31 mouse cellular contexts compared by ENCODE assay signal in genomic region chr13:112551641-112552548, GRCm38 (mm10). TPM values are rescaled to one million over a fixed set of nuclear protein-coding genes. Genes with fewer than 3 reads are reported as not detected.
DNase-seq lines count a peak whose midpoint lies in the region; ATAC-seq and TF ChIP-seq lines count a peak whose summit lies in the region.
"Had no signal": no experiment of that assay in that cellular context is flagged by ENCODE, and none has a peak within 500 bp of the region (broad histone marks: within the 10 kb centered on the region; RNA-seq: fewer than 3 reads in every experiment).

No protein-coding gene starts in this region.

- WGBS in limb, embryonic 10.5 days: 77% methylated on average over 7 of the region's 7 CpGs

- DNase-seq in CD4-positive, CD25-positive, alpha-beta regulatory T cell, adult 2 months (ENCODE audit: low read depth, low spot score): peak; percentile 16
- DNase-seq in MEL (ENCODE audit: low read depth, low spot score): peak; percentile 83
- DNase-seq in urinary bladder, postnatal 4 days (ENCODE audit: low spot score in 2 of 2): no peak
- no peak for DNase-seq in limb, embryonic 10.5 days (ENCODE audit: low spot score)
- DNase-seq in urinary bladder, postnatal 14 days (ENCODE audit: low spot score): no peak
- DNase-seq: adrenal gland, adult 8-10 months; cerebellum, adult 18-20 months; cerebellum, postnatal 10 days; gastrocnemius, postnatal 10 days; heart, postnatal 10 days; kidney, adult 18-20 months; kidney, postnatal 36 days; left cerebral cortex, postnatal 4 days; lung, embryonic 14.5 days; lung, postnatal 14 days; right cerebral cortex, postnatal 4 days; thymus, adult 18-20 months; thymus, postnatal 36 days had no signal

- no peak for TF ChIP-seq CTCF in MEL (IDR thresholded peaks at IDR 0.05 in 2 of 3, conservative IDR thresholded peaks at IDR 0.05 in 1 of 3; ENCODE audit: control insufficient read depth in 1 of 3, insufficient read depth in 1 of 3, low read depth in 2 of 3, low read length in 3 of 3, poor library complexity in 1 of 3, severe bottlenecking in 1 of 3)

- no peaks in the 10 kb centered on the region for H3K9me3 ChIP-seq in MEL (replicated peaks; ENCODE audit: insufficient read depth, low read length)
- H3K9me3 ChIP-seq in limb, embryonic 10.5 days (replicated peaks): no peaks in the 10 kb centered on the region
- H3K9me3 ChIP-seq: forebrain, embryonic 13.5 days; heart, embryonic 13.5 days; hindbrain, embryonic 10.5 days; hindbrain, embryonic 15.5 days; limb, embryonic 15.5 days; midbrain, embryonic 12.5 days; neural tube, embryonic 15.5 days had no signal

- peaks cover 0 to 8% of the 10 kb centered on the region in 2 experiments; a peak in 2 of 4 replicates for H3K36me3 ChIP-seq in MEL (ENCODE audit: control insufficient read depth in 1 of 2, insufficient read depth in 2 of 2, low read length in 2 of 2)
- H3K36me3 ChIP-seq in limb, embryonic 10.5 days: no peaks in the 10 kb centered on the region
- H3K36me3 ChIP-seq: heart, embryonic 13.5 days; hindbrain, embryonic 10.5 days; hindbrain, embryonic 15.5 days; limb, embryonic 15.5 days; midbrain, embryonic 12.5 days; neural tube, embryonic 15.5 days had no signal

- H3K27ac ChIP-seq in MEL (ENCODE audit: control insufficient read depth, low read depth, low read length): peak overlapping the region; percentile 81
- no peak overlapping the region for H3K27ac ChIP-seq in limb, embryonic 10.5 days
- H3K27ac ChIP-seq: forebrain, embryonic 13.5 days; heart, embryonic 13.5 days; hindbrain, embryonic 10.5 days; hindbrain, embryonic 15.5 days; limb, embryonic 15.5 days; liver, embryonic 14.5 days; midbrain, embryonic 12.5 days; neural tube, embryonic 15.5 days; stomach, postnatal 0 days had no signal

- no peaks in the 10 kb centered on the region for H3K27me3 ChIP-seq in MEL (ENCODE audit: control insufficient read depth in 1 of 2, insufficient read depth in 2 of 2, low read length in 2 of 2)
- no peaks in the 10 kb centered on the region for H3K27me3 ChIP-seq in limb, embryonic 10.5 days (ENCODE audit: low read depth, poor library complexity, severe bottlenecking)
- H3K27me3 ChIP-seq: forebrain, embryonic 13.5 days; heart, embryonic 13.5 days; hindbrain, embryonic 15.5 days; limb, embryonic 15.5 days; midbrain, embryonic 12.5 days; neural tube, embryonic 15.5 days had no signal

- no peak for ATAC-seq in CD4-positive, CD25-positive, alpha-beta regulatory T cell, adult 4 months
- ATAC-seq in granulocyte monocyte progenitor cell, adult 5-6 weeks (replicated peaks; ENCODE audit: poor library complexity, severe bottlenecking): peak; percentile 85
- ATAC-seq in megakaryocyte-erythroid progenitor cell, adult 5-6 weeks (replicated peaks; ENCODE audit: low FRiP score, low TSS enrichment, poor library complexity, severe bottlenecking): peak; percentile 78
- ATAC-seq: forebrain, embryonic 13.5 days had no signal

- H3K4me3 ChIP-seq in MEL (ENCODE audit: control insufficient read depth in 1 of 2, insufficient read depth in 1 of 2, low read depth in 2 of 2, low read length in 2 of 2): peak overlapping the region; percentile 31 to 38; a peak in 3 of 4 replicates
- no peak overlapping the region for H3K4me3 ChIP-seq in limb, embryonic 10.5 days
- H3K4me3 ChIP-seq: forebrain, embryonic 13.5 days; heart, embryonic 13.5 days; hindbrain, embryonic 10.5 days; hindbrain, embryonic 15.5 days; limb, embryonic 15.5 days; midbrain, embryonic 12.5 days; neural tube, embryonic 15.5 days had no signal

- H3K79me2 ChIP-seq in MEL (ENCODE audit: control insufficient read depth, insufficient read depth, low read length, poor library complexity): no peaks in the 10 kb centered on the region

- H3K9ac ChIP-seq in MEL (ENCODE audit: control insufficient read depth, low read depth, low read length, poor library complexity, severe bottlenecking): peak overlapping the region; percentile 24; the same call in 1 of the 2 replicates
- H3K9ac ChIP-seq: forebrain, embryonic 13.5 days; heart, embryonic 13.5 days; hindbrain, embryonic 15.5 days; limb, embryonic 15.5 days; liver, embryonic 14.5 days; lung, embryonic 14.5 days; midbrain, embryonic 12.5 days; neural tube, embryonic 15.5 days had no signal

- TF ChIP-seq POLR2A in MEL (IDR thresholded peaks at IDR 0.05; ENCODE audit: control insufficient read depth in 1 of 2, insufficient read depth in 1 of 2, low read depth in 1 of 2, low read length in 2 of 2, poor library complexity in 1 of 2): no peak

- TF ChIP-seq RAD21 in MEL (IDR thresholded peaks at IDR 0.05; ENCODE audit: low read depth, low read length): no peak

- H3K4me1 ChIP-seq in MEL (ENCODE audit: control insufficient read depth in 1 of 2, insufficient read depth in 2 of 2, low read length in 2 of 2): peaks cover 9 to 13% of the 10 kb centered on the region in 2 experiments
- H3K4me1 ChIP-seq in limb, embryonic 10.5 days: no peaks in the 10 kb centered on the region
- H3K4me1 ChIP-seq: forebrain, embryonic 13.5 days; heart, embryonic 13.5 days; hindbrain, embryonic 10.5 days; hindbrain, embryonic 15.5 days; limb, embryonic 15.5 days; midbrain, embryonic 12.5 days; neural tube, embryonic 15.5 days had no signal

- peak; percentile 83 to 96 for TF ChIP-seq EP300 in MEL (IDR thresholded peaks at IDR 0.05; ENCODE audit: low read depth in 1 of 2, low read length in 2 of 2)

TF ChIP-seq in MEL, 35 proteins besides CTCF, POLR2A, EP300 and RAD21:
- TF ChIP-seq TBP (IDR thresholded peaks at IDR 0.05; ENCODE audit: low read depth, low read length) (0 out of 2 replicates have a peak, but pooled peaks have one; percentile 46), SMC3 (IDR thresholded peaks at IDR 0.05; ENCODE audit: low read depth, low read length) (no peak), JUND (IDR thresholded peaks at IDR 0.05; ENCODE audit: low read depth, low read length) (0 out of 2 replicates have a peak, but pooled peaks have one; percentile 22), CHD1 (IDR thresholded peaks at IDR 0.05; ENCODE audit: low read depth, low read length) (0 out of 2 replicates have a peak, but pooled peaks have one; percentile 83), SIN3A (IDR thresholded peaks at IDR 0.05; ENCODE audit: low read length) (peak; percentile 63), MYB (IDR thresholded peaks at IDR 0.05; ENCODE audit: low read depth, low read length) (peak; percentile 98), GATA1 (IDR thresholded peaks at IDR 0.05; ENCODE audit: low read depth, low read length) (0 out of 2 replicates have a peak, but pooled peaks have one; percentile 3), ZKSCAN1 (IDR thresholded peaks at IDR 0.05; ENCODE audit: low read depth, low read length) (no peak), NELFE (IDR thresholded peaks at IDR 0.05; ENCODE audit: low read depth, low read length) (peak; percentile 35; the same call in 1 of the 2 replicates), ZC3H11A (IDR thresholded peaks at IDR 0.05; ENCODE audit: low read depth, low read length) (no peak), POLR2AphosphoS2 (IDR thresholded peaks at IDR 0.05; ENCODE audit: low read length) (no peak), MXI1 (IDR thresholded peaks at IDR 0.05; ENCODE audit: low read depth, low read length) (0 out of 2 replicates have a peak, but pooled peaks have one; percentile 33), TCF12 (IDR thresholded peaks at IDR 0.05; ENCODE audit: low read depth, low read length) (peak; percentile 65), RCOR1 (IDR thresholded peaks at IDR 0.05; ENCODE audit: low read depth, low read length) (peak; percentile 90), ZNF384 (IDR thresholded peaks at IDR 0.05; ENCODE audit: low read depth, low read length) (peak; percentile 65), BHLHE40 (IDR thresholded peaks at IDR 0.05; ENCODE audit: borderline replicate concordance, low read depth, low read length) (0 out of 2 replicates have a peak, but pooled peaks have one; percentile 25), MAZ (IDR thresholded peaks at IDR 0.05; ENCODE audit: low read depth, low read length) (0 out of 2 replicates have a peak, but pooled peaks have one; percentile 32), ETS1 (IDR thresholded peaks at IDR 0.05; ENCODE audit: low read depth, low read length) (peak; percentile 71)

RNA-seq across cellular contexts. Expression of gene Il31ra, which starts 42.3 kb away (rescaled TPM):
- polyA plus RNA-seq in CD4-positive, CD25-positive, alpha-beta regulatory T cell, adult 4 months (2017; shearing (Covaris generic)): under 1 TPM in 1 of 2 experiments, not detected in 1; 0.81 TPM
- total RNA-seq in MEL (2012; rRNA removed): 2.1 and 2.2 TPM in 2 replicates
- polyA plus RNA-seq in MEL (2012; ENCODE audit: insufficient read depth in 1 of 2, insufficient read length in 2 of 2, low read depth in 1 of 2, low replicate concordance in 2 of 2, missing spikeins in 1 of 2): 1 to 10 TPM in 1 of 2 experiments, not detected in 1; 2.1 TPM
- total RNA-seq in granulocyte monocyte progenitor cell, adult 5-6 weeks (2014; fragmentation: Nextera tagmentation): 6.1 and 7.8 TPM in 2 replicates
- 4.6 and 5.5 TPM in 2 replicates for total RNA-seq in granulocyte monocyte progenitor cell, adult 5-6 weeks (2017)
- total RNA-seq in megakaryocyte-erythroid progenitor cell, adult 5-6 weeks (2014; fragmentation: Nextera tagmentation): 8.1 and 10.4 TPM in 2 replicates
- total RNA-seq in megakaryocyte-erythroid progenitor cell, adult 5-6 weeks (2017): 6.5 and 9.9 TPM in 2 replicates
- polyA plus RNA-seq in limb, embryonic 10.5 days (2016; fragmentation: Nextera tagmentation; extraction: Ambion mirVana): 0.14 and 0.25 TPM in 2 replicates
- total RNA-seq: heart, adult 8-10 months; left cerebral cortex, postnatal 4 days had no signal
- polyA plus RNA-seq: hindbrain, embryonic 10.5 days; lung, embryonic 14.5 days; midbrain, embryonic 12.5 days had no signal

Comparison
In these comparisons a context has a peak if more than half of its experiments do, and no peak if none do; other contexts are left out.
1. DNase-seq: peak in CD4-positive, CD25-positive, alpha-beta regulatory T cell, adult 2 months (single experiment) and MEL (single experiment); none in urinary bladder, postnatal 4 days (0 of 2), limb, embryonic 10.5 days (single experiment) and urinary bladder, postnatal 14 days (single experiment).